Mouse (Mus musculus) thymus, adult 2 months (tissue): ENCODE results near the gene Arl6ip1. TPM values are rescaled to one million over a fixed set of nuclear protein-coding genes. Genes with fewer than 3 reads are reported as not detected.
A peak's percentile ranks its signal among the peaks of the same experiment; 100 is the strongest.

Experiments used
- DNase-seq: peaks from one replicate; pipeline ENCODE4 v3.0.0; 2021
- H3K27ac ChIP-seq: fragments of 200-500 bp; 2 replicates; pipeline ENCODE4 v1.5.1; 2012; ENCODE audit warnings: low read length, control low read depth; ENCODE audit not compliant: control insufficient read depth, insufficient read depth
- H3K27me3 ChIP-seq: fragments of 200-500 bp; 2 replicates; pipeline ENCODE4 v1.6.1; 2012; ENCODE audit warnings: mild to moderate bottlenecking, low read length, moderate library complexity, mixed read lengths; ENCODE audit not compliant: control insufficient read depth, insufficient read depth
- H3K36me3 ChIP-seq: fragments of 200-500 bp; 2 replicates; pipeline ENCODE4 v1.6.1; 2012; ENCODE audit warnings: mild to moderate bottlenecking, low read length, moderate library complexity; ENCODE audit not compliant: control insufficient read depth, insufficient read depth
- H3K4me1 ChIP-seq: fragments of 200-500 bp; replicated peaks from 2 replicates; pipeline ENCODE4 v1.6.1; 2012; ENCODE audit warnings: low read length; ENCODE audit not compliant: control insufficient read depth, insufficient read depth
- H3K4me3 ChIP-seq: fragments of 200-500 bp; 2 replicates; pipeline ENCODE4 v1.5.1; 2012; ENCODE audit warnings: mild to moderate bottlenecking, low read length, control low read depth, moderate library complexity; ENCODE audit not compliant: control insufficient read depth, insufficient read depth
- CTCF ChIP-seq: fragments of 200-500 bp; IDR thresholded peaks from 2 replicates; pipeline ENCODE4 v1.5.1; 2012; ENCODE audit warnings: mild to moderate bottlenecking, control low read depth, low read length, moderate library complexity, borderline replicate concordance; ENCODE audit not compliant: control insufficient read depth, poor library complexity, insufficient read depth; ENCODE audit errors: extremely low read depth
- POLR2A ChIP-seq: fragments of 200-500 bp; IDR thresholded peaks from 2 replicates; pipeline ENCODE4 v1.6.1; 2012; ENCODE audit warnings: mild to moderate bottlenecking, low read length, control low read depth, moderate library complexity; ENCODE audit not compliant: control insufficient read depth, poor library complexity, insufficient read depth; ENCODE audit errors: extremely low read depth
- WGBS: fragments of 180-500 bp; shearing (Covaris S2); methylation state at CpG from one replicate; pipeline ENCODE4 v1.1.7; 2018; 5-methylcytosine and 5-hydroxymethylcytosine counted together
- polyA plus RNA-seq: library from polyadenylated mRNA; depleted of rRNA; stranded (reverse); fragments of >200 nt; gene quantifications from 2 replicates; pipeline ENCODE4 v1.2.3, GENCODE M21; 2012

Gene Arl6ip1
- polyA plus RNA-seq, 1 experiment: 232 TPM

DNA sequence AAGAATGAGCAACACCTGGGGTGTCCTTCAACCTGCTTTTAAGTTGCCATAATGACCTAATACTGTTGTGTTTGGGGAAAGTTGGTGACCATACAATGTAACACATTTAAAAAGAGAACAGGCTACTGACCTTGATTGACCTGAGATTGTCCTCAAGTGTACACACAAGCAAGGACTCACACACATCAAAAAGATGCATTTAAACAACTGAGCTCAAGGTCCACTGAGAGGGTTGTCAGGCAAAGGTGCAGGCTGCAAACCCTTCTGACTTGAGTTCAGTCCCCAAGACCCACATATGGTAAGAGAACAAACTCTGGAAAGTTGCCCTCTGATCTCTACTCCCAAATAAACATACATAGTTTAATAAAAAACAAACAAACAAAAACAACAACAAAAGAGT is 3.7 kb downstream of the Arl6ip1 start:
- Histone ChIP-seq H3K27me3 (no peaks in the 10 kb centered on the region), H3K36me3 (peaks cover 52% of the 10 kb centered on the region), H3K4me3 (no peak overlapping the region), H3K27ac (no peak overlapping the region), H3K4me1 (peaks cover 17% of the 10 kb centered on the region)
- TF ChIP-seq POLR2A (no peak), CTCF (no peak)
- no peak for DNase-seq

DNA sequence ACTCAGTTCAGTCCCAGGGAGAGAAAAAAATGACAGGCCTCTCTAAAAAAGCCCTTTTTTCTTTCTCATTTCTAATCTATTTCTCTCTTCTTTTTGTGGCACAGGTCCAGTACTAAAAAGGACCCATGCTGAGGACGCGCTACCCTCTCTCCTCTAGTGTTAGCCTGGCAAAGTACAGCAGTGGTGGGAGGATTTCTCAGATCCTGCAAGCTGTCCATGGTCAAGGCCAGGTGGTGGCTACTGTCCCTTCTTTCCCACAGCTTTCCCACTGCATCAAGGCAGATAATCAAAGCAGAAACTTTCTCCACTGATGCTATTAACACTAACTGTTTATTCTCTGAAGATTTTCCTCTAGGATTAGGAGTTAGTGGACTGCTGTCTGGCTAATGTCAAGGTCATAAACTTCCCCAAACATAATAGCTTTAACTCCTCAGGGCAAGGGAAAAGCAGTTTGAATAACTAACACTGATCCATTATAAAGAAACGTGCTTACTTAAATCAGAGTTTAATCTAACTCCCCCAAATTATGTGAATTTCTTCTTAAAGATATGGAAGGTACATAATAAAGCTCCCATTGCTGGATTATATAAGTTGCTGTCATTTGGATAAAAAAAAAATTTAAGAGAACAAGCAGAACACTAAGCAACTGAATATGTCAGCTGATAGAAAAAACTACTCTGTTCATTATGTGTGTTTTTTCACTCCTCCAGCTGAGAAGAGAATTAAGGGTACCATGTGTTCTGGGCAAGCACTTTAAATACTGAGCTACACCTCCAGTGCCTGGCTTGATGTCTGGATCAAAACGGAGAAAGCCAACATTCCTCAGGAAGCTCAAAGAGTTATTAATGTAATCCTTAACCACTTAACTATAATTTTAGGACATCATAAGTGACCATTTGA is 5.7 kb downstream of the Arl6ip1 start:
- Histone ChIP-seq H3K27ac (no peak overlapping the region), H3K4me1 (peaks cover 22% of the 10 kb centered on the region), H3K4me3 (no peak overlapping the region), H3K36me3 (peaks cover 68% of the 10 kb centered on the region), H3K27me3 (no peaks in the 10 kb centered on the region)
- no peak for DNase-seq
- 97% methylated on average over 4 of the region's 4 CpGs for WGBS
- no peak for TF ChIP-seq CTCF
- TF ChIP-seq POLR2A: no peak

DNA sequence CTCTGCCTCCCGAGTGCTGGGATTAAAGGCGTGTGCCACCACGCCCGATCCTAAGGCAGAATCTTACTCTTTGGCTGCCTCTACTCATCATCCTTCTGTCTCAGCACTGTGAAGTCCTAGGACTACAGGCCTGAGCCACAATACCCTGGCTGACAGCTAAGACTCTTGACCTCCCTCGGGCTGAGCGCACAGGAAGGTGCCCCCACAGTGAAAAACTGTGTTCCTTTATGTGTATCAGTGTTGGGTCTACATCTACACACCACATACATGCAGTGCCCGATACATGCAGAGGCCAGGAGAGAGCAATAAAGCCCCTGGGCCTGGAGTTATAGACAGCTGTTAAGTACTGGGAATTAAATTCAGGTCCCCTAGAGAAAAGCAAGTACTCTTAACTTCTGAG is 7.2 kb downstream of the Arl6ip1 start:
- Histone ChIP-seq H3K4me1 (peaks cover 26% of the 10 kb centered on the region), H3K36me3 (peaks cover 76% of the 10 kb centered on the region), H3K27ac (no peak overlapping the region), H3K4me3 (no peak overlapping the region), H3K27me3 (no peaks in the 10 kb centered on the region)
- DNase-seq: no peak
- no peak for TF ChIP-seq CTCF
- no peak for TF ChIP-seq POLR2A
- 96% methylated on average over 7 of the region's 7 CpGs for WGBS

DNA sequence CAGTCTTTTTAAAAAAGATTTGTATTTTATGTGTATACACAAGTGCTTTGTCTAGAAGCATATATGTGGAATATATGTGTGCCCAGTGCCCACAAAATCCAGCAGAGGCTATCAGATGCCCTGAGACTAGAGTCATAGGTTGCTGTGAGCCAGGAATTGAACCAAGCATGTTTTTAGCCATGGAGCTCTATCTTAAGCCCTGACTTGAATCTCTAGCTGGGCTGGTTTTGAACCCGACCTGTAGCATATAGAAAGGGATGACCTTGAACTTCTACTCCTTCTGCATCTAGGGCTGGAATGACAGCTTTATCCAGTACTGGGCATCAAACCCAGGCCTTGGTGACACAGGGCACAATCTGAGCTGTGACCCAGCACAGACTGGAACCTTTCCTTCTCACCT is 8.8 kb downstream of the Arl6ip1 start:
- 94% methylated on average over 1 of the region's 1 CpGs for WGBS
- peaks cover 60% of the 10 kb centered on the region for H3K36me3 ChIP-seq
- peaks cover 22% of the 10 kb centered on the region for H3K4me1 ChIP-seq

DNA sequence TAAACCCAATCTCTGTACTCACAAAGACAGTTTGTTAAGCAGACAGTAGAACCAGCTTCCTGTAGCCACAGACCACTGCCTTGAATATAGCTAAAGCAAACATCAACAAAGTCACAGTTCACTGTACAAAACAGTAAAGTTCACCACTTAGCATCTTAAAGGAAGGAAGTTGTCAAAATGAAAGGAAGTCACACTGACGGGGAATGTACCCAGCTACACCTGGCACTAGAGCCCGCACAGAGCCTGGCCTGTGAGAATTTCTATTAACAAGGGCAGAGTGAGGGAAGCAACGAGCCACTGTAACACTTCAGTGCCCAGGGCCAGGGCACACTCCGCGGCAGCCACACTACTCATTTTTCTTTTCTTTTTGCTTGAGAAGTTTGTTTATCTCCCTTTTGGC is 9.5 kb downstream of the Arl6ip1 start:
- peaks cover 26% of the 10 kb centered on the region for H3K4me1 ChIP-seq
- peak overlapping the region; percentile 90 for H3K27ac ChIP-seq
- peak; percentile 28 for DNase-seq
- H3K36me3 ChIP-seq: peaks cover 59% of the 10 kb centered on the region
- TF ChIP-seq CTCF: no peak
- no peak for TF ChIP-seq POLR2A
- no peaks in the 10 kb centered on the region for H3K27me3 ChIP-seq
- no peak overlapping the region for H3K4me3 ChIP-seq
- WGBS: 12% methylated on average over 5 of the region's 5 CpGs

More for the DNA sequence above, 8.8 kb downstream of the Arl6ip1 start:
- Histone ChIP-seq H3K4me3 (no peak overlapping the region), H3K27ac (peak overlapping the region; percentile 90), H3K27me3 (no peaks in the 10 kb centered on the region)
- TF ChIP-seq POLR2A: no peak
- TF ChIP-seq CTCF: no peak
- no peak for DNase-seq

DNA sequence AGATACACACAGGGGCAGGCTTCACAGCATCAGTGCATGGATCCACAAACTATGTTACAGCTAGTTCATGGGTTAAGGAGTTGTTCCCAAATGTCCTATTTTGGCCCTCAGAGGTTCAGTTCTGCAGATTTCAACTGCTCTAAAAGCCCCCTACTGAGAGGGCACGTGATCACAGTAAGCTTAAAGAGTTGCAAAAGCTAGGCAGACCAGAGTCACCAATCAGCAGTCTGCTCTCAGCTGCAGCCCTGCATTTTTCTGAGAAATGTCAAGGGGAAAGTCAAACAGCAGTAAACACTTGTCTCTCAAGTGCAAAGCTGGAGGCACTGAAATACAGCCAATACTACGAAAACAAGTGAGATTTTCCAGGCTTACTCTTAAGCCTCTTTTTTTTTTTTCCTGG is 10.3 kb downstream of the Arl6ip1 start:
- H3K36me3 ChIP-seq: peaks cover 59% of the 10 kb centered on the region
- DNase-seq: no peak
- WGBS: 72% methylated on average over 2 of the region's 2 CpGs
- no peak overlapping the region for H3K4me3 ChIP-seq
- peak overlapping the region; percentile 78 for H3K27ac ChIP-seq
- peaks cover 27% of the 10 kb centered on the region for H3K4me1 ChIP-seq
- TF ChIP-seq POLR2A: no peak
- no peak for TF ChIP-seq CTCF
- no peaks in the 10 kb centered on the region for H3K27me3 ChIP-seq
